Mouse (Mus musculus) embryonic facial prominence, embryonic 15.5 days (tissue): Measurements from ENCODE around the gene Kif1c. TPM values are rescaled to one million over a fixed set of nuclear protein-coding genes. Genes with fewer than 3 reads are reported as not detected.

Experiments
- ATAC-seq: fragments of 200-750 bp; cut with Nextera tagmentation; 2 replicates; pipeline ENCODE4 v1.8.0; 2017; ENCODE audit warnings: low read depth, moderate TSS enrichment; ENCODE audit not compliant: insufficient number of reproducible peaks, low FRiP score, low TSS enrichment
- H3K27ac ChIP-seq: fragments of 300-500 bp; sonication (generic); replicated peaks from 2 replicates; pipeline ENCODE4 v1.5.1; 2015; ENCODE audit warnings: mild to moderate bottlenecking, inconsistent platforms
- H3K27me3 ChIP-seq: fragments of 300-500 bp; sonication (generic); 2 replicates; pipeline ENCODE4 v1.6.1; 2015; ENCODE audit warnings: inconsistent platforms
- H3K36me3 ChIP-seq: fragments of 300-500 bp; sonication (generic); 2 replicates; pipeline ENCODE4 v1.6.1; 2015; ENCODE audit warnings: mild to moderate bottlenecking, inconsistent platforms
- H3K4me1 ChIP-seq: fragments of 300-500 bp; sonication (generic); 2 replicates; pipeline ENCODE4 v1.6.1; 2015; ENCODE audit warnings: inconsistent platforms
- H3K4me2 ChIP-seq: fragments of 300-500 bp; sonication (generic); replicated peaks from 2 replicates; pipeline ENCODE4 v1.6.1; 2015; ENCODE audit warnings: mild to moderate bottlenecking, inconsistent platforms
- H3K4me3 ChIP-seq: fragments of 300-500 bp; sonication (generic); replicated peaks from 2 replicates; pipeline ENCODE4 v1.5.1; 2015; ENCODE audit warnings: mild to moderate bottlenecking, inconsistent platforms
- H3K9ac ChIP-seq: fragments of 300-500 bp; sonication (generic); 2 replicates; pipeline ENCODE4 v1.6.1; 2015; ENCODE audit warnings: inconsistent platforms
- H3K9me3 ChIP-seq: fragments of 300-500 bp; sonication (generic); replicated peaks from 2 replicates; pipeline ENCODE4 v1.6.1; 2016; ENCODE audit warnings: inconsistent platforms
- WGBS: fragments of 180-500 bp; shearing (Covaris S2); methylation state at CpG from one replicate; pipeline ENCODE4 v1.1.7; 2015; 5-methylcytosine and 5-hydroxymethylcytosine counted together
- polyA plus RNA-seq: library from polyadenylated mRNA; unstranded; fragments of >200 nt; fragmentation: Nextera tagmentation; extraction: Ambion mirVana; gene quantifications from 2 replicates; pipeline ENCODE4 v1.2.1, GENCODE M21; 2015

Kif1c gene
- polyA plus RNA-seq, 1 experiment from 2014 or later = 4.7 TPM

GRCm38 (mm10) chr11:70656964-70657363 lies 43.4 kb upstream of the Kif1c start, which contains the start of gene Eno3:
Gene Eno3, plus strand, starts transcription at chr11:70657202.
- Histone ChIP-seq H3K9ac (peak within 1 kb of the TSS; percentile 29), H3K36me3 (peaks cover 21% of the 10 kb centered on the region), H3K27ac (peak within 1 kb of the TSS; percentile 99), H3K27me3 (no peaks in the 10 kb centered on the region), H3K9me3 (no peaks in the 10 kb centered on the region), H3K4me3 (peak within 1 kb of the TSS; percentile 100), H3K4me2 (peak within 1 kb of the TSS; percentile 91), H3K4me1 (peaks cover 44% of the 10 kb centered on the region)
- 14% methylated on average over 3 of the region's 3 CpGs for WGBS
- ATAC-seq = no peak

DNA sequence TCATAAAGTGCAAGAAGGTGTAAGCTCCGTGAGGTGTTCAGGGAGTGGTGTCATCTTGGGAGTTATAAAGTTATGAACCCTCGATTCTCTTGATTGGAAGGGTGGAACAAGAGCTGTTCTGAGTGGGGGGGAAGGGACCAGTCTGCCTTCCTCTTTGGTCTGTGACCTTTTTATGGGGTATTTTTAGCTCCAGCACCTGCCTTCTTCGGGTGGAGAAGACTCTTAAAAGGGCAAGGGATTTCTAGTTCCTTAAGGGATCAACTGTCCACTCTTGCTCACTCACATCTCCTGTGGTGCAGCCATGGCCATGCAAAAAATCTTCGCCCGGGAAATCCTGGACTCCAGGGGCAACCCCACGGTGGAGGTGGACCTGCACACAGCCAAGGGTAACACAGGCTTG lies 42.8 kb upstream of the Kif1c start:
- Histone ChIP-seq H3K27ac (peak overlapping the region; percentile 99; the same call in 1 of the 2 replicates), H3K36me3 (peaks cover 21% of the 10 kb centered on the region), H3K4me1 (peaks cover 38% of the 10 kb centered on the region), H3K4me3 (peak overlapping the region; percentile 5; the same call in 1 of the 2 replicates), H3K9me3 (no peaks in the 10 kb centered on the region), H3K27me3 (no peaks in the 10 kb centered on the region), H3K9ac (no peak overlapping the region), H3K4me2 (no peak overlapping the region)
- no peak for ATAC-seq
- 46% methylated on average over 6 of the region's 6 CpGs for WGBS

GRCm38 (mm10) chr11:70657991-70658390 lies 42.4 kb upstream of the Kif1c start:
- no peaks in the 10 kb centered on the region for H3K27me3 ChIP-seq
- 49% methylated on average over 9 of the region's 9 CpGs for WGBS
- H3K4me2 ChIP-seq = peak overlapping the region; percentile 6; the same call in 1 of the 2 replicates
- ATAC-seq = no peak
- peaks cover 33% of the 10 kb centered on the region for H3K4me1 ChIP-seq
- peaks cover 24% of the 10 kb centered on the region for H3K36me3 ChIP-seq
- peak overlapping the region; percentile 5; the same call in 1 of the 2 replicates for H3K4me3 ChIP-seq
- no peak overlapping the region for H3K9ac ChIP-seq
- H3K27ac ChIP-seq = no peak overlapping the region
- no peaks in the 10 kb centered on the region for H3K9me3 ChIP-seq

DNA sequence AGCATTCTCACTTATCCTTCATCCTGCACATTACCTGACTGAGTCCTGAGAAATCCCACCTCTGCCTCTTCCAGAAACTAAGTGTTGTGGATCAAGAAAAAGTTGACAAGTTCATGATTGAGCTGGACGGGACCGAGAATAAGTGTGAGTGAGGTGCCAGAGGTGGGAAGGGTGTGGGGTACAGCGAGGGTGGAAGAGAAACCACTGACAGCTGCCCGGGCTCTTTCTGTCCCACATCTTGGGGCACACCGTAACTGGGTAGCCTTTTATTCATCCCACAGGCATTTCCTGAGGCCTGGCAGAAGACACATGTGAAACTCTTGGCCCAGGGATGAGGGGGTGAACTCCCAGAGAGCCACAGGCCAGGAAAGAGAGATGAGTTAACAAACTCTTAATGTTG lies 41.8 kb upstream of the Kif1c start:
- Histone ChIP-seq H3K27me3 (no peaks in the 10 kb centered on the region), H3K36me3 (peaks cover 29% of the 10 kb centered on the region), H3K9ac (0 out of 2 replicates have a peak overlapping the region, but pooled peaks have one; percentile 1), H3K4me1 (peaks cover 32% of the 10 kb centered on the region), H3K9me3 (no peaks in the 10 kb centered on the region), H3K4me2 (0 out of 2 replicates have a peak overlapping the region, but pooled peaks have one; percentile 6), H3K4me3 (no peak overlapping the region), H3K27ac (0 out of 2 replicates have a peak overlapping the region, but pooled peaks have one; percentile 0)
- ATAC-seq = no peak
- WGBS = 66% methylated on average over 5 of the region's 5 CpGs

- Histone ChIP-seq H3K9me3 (no peaks in the 10 kb centered on the region), H3K27me3 (no peaks in the 10 kb centered on the region), H3K4me3 (no peak overlapping the region), H3K4me2 (no peak overlapping the region), H3K4me1 (peaks cover 32% of the 10 kb centered on the region), H3K36me3 (peaks cover 33% of the 10 kb centered on the region), H3K9ac (no peak overlapping the region), H3K27ac (0 out of 2 replicates have a peak overlapping the region, but pooled peaks have one; percentile 0)
- WGBS = 58% methylated on average over 8 of the region's 8 CpGs
- ATAC-seq = no peak
Observed at GRCm38 (mm10) chr11:70658942-70659341, 41.4 kb upstream of the Kif1c start.

- 84% methylated on average over 8 of the region's 8 CpGs for WGBS
- Histone ChIP-seq H3K27me3 (no peaks in the 10 kb centered on the region), H3K9ac (no peak overlapping the region), H3K4me1 (peaks cover 31% of the 10 kb centered on the region), H3K4me3 (no peak overlapping the region), H3K4me2 (no peak overlapping the region), H3K9me3 (no peaks in the 10 kb centered on the region), H3K27ac (no peak overlapping the region), H3K36me3 (peaks cover 49% of the 10 kb centered on the region)
- no peak for ATAC-seq
Observed at GRCm38 (mm10) chr11:70660571-70660970, 39.8 kb upstream of the Kif1c start.

GRCm38 (mm10) chr11:70663101-70663500 lies 37.2 kb upstream of the Kif1c start:
- no peak for ATAC-seq
- H3K27ac ChIP-seq = no peak overlapping the region
- no peaks in the 10 kb centered on the region for H3K27me3 ChIP-seq
- no peak overlapping the region for H3K4me3 ChIP-seq
- H3K4me2 ChIP-seq = no peak overlapping the region
- no peaks in the 10 kb centered on the region for H3K9me3 ChIP-seq
- peaks cover 56% of the 10 kb centered on the region for H3K36me3 ChIP-seq
- H3K4me1 ChIP-seq = peaks cover 21% of the 10 kb centered on the region
- WGBS = 91% methylated on average over 8 of the region's 8 CpGs
- H3K9ac ChIP-seq = no peak overlapping the region

DNA sequence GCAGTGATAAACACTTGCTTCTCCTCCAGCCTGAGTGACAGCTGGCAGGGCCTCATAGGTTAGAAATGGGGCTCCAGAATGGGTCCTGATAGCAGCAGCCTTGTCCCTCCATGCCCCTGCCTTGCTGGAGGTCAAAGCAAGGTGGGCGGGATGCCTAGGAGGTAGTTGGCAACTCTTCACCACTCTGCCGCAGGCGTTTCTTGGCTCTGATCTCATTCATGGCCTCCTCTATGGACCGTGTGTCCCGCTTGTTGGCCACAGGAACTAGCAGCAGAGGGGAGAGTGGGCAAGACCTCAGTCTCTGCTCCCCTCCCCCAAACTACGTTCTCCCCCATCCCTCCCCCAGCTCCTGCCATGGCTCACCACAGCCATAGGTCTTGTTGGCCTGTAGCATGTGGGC lies 36.4 kb upstream of the Kif1c start:
- Histone ChIP-seq H3K9ac (no peak overlapping the region), H3K4me3 (no peak overlapping the region), H3K36me3 (peaks cover 56% of the 10 kb centered on the region), H3K4me1 (peaks cover 19% of the 10 kb centered on the region), H3K27ac (no peak overlapping the region), H3K9me3 (no peaks in the 10 kb centered on the region), H3K4me2 (no peak overlapping the region), H3K27me3 (no peaks in the 10 kb centered on the region)
- ATAC-seq = no peak
- WGBS = 86% methylated on average over 6 of the region's 6 CpGs

DNA sequence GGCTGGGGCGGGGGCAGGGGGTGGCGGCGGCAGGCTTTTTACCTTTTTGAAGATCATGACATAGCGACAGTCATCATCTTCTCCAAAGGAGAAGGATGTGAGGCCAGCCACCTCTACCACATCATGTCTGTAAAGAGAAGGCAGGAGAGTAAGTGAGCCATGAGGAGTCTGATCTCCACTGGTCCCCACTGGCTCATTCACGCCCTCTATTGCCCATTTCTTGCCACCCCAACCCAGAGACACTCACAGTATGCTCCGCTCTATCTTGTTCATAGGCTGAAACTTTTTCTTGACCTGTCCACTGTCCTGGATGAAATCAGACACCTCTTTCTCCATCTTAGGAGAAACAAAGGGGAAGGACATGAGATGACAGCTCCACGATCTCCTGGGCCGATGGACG lies 35.6 kb upstream of the Kif1c start:
- Histone ChIP-seq H3K4me2 (no peak overlapping the region), H3K27me3 (no peaks in the 10 kb centered on the region), H3K4me1 (peaks cover 18% of the 10 kb centered on the region), H3K9me3 (no peaks in the 10 kb centered on the region), H3K9ac (no peak overlapping the region), H3K27ac (no peak overlapping the region), H3K36me3 (peaks cover 56% of the 10 kb centered on the region), H3K4me3 (no peak overlapping the region)
- ATAC-seq = no peak
- WGBS = 96% methylated on average over 9 of the region's 9 CpGs

- Histone ChIP-seq H3K4me2 (no peak overlapping the region), H3K4me3 (no peak overlapping the region), H3K27ac (no peak overlapping the region), H3K9ac (no peak overlapping the region), H3K36me3 (peaks cover 52% of the 10 kb centered on the region), H3K9me3 (no peaks in the 10 kb centered on the region), H3K27me3 (no peaks in the 10 kb centered on the region), H3K4me1 (peaks cover 36% of the 10 kb centered on the region)
- WGBS = 91% methylated on average over 8 of the region's 8 CpGs
- no peak for ATAC-seq
Observed at GRCm38 (mm10) chr11:70666687-70667086, 33.7 kb upstream of the Kif1c start.

GRCm38 (mm10) chr11:70667271-70668150 lies 32.8 kb upstream of the Kif1c start:
- peak overlapping the region; percentile 86 for H3K4me2 ChIP-seq
- H3K27me3 ChIP-seq = no peaks in the 10 kb centered on the region
- peaks cover 36% of the 10 kb centered on the region for H3K4me1 ChIP-seq
- H3K36me3 ChIP-seq = peaks cover 45% of the 10 kb centered on the region
- peak overlapping the region; percentile 50; the same call in 1 of the 2 replicates for H3K9ac ChIP-seq
- no peaks in the 10 kb centered on the region for H3K9me3 ChIP-seq
- 44% methylated on average over 14 of the region's 14 CpGs for WGBS
- H3K27ac ChIP-seq = peak overlapping the region; percentile 100
- ATAC-seq = no peak
- peak overlapping the region; percentile 73 for H3K4me3 ChIP-seq
